Mouse (Mus musculus): ENCODE data around the gene Etv6.
A peak's percentile ranks its signal among the peaks of the same experiment; 100 is the strongest.
"Not testable (repeated sequence)": the region's sequence is repeated elsewhere in the genome, so short reads cannot be mapped to it uniquely, and the experiment has no call there.

Etv6 gene

DNA sequence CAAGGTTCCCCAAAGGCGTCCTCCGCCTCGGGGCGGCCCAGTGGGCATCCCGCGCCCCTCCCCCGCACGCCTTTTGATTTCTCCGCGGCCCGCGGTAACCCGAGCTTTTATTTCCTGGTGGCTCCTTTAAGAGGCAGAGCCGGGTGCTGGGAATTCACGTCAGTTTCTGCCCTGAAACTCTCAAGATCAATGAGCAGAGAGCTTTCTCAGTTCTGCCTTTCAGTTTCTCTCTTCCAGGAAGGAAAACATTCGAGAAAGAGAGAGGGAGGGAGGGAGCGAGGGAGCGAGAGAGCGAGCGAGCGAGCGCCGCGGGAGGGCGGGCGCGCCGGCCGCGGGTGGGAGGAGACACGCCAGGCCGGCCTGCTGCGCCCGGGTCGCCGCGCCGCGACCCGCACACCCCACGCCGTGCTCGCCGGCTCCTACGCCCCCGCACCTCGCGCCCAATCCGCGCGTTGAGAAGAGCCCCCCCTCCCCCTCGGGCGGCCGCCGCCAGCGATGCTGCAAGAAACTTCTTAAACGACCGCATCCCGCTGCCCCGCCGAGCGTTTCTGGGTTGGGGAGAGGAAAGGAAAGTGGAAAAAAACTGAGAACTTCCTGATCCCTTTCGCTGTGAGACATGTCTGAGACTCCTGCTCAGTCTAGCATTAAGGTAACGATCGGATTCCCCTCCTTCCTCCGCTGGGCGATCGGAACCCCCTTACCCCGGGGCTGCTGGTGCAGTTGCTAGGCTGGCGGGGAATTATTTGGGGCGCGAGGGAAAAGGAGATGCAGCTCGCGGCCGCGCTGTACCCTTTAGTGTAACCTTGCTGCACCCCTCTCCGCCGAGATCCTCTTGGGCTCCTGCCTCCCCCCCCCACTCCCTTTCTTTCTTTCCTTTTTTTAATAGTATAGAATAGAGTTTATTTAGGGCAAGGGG lies at the start of gene Etv6:
Gene Etv6, plus strand, starts transcription at position 211 of the 916 bp plus-strand sequence.
- DNase-seq: peak; percentile 57 to 65

DNA sequence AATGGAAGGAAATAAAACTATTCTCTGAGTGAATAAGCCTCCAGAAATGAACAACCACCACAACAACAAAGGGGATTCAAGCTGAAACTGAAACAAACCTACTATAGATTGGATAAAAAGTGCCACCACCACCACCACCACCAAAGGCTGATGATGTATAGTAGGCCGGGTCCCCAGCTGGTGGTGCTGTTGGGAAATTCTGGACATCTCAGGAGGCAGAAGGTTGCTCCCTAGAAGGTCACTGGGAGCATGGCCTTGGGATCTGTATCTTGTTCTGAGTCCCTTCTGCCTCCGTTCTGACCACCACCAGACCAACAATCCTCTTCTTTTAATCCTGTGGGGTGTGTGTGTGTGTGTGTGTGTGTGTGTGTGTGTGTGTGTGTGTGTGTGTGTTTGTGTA lies 49.3 kb upstream of the Etv6 start:
- DNase-seq: no peak

- DNase-seq: no peak
Measured at GRCm38 (mm10) chr6:133987068-133987591, 48.4 kb upstream of the Etv6 start.

GRCm38 (mm10) chr6:133988011-133988410 lies 47.5 kb upstream of the Etv6 start:
- DNase-seq: no peak

GRCm38 (mm10) chr6:133997461-133997860 lies 38.0 kb upstream of the Etv6 start:
- no peak for DNase-seq

GRCm38 (mm10) chr6:133997935-133998334 lies 37.6 kb upstream of the Etv6 start:
- DNase-seq: no peak

DNA sequence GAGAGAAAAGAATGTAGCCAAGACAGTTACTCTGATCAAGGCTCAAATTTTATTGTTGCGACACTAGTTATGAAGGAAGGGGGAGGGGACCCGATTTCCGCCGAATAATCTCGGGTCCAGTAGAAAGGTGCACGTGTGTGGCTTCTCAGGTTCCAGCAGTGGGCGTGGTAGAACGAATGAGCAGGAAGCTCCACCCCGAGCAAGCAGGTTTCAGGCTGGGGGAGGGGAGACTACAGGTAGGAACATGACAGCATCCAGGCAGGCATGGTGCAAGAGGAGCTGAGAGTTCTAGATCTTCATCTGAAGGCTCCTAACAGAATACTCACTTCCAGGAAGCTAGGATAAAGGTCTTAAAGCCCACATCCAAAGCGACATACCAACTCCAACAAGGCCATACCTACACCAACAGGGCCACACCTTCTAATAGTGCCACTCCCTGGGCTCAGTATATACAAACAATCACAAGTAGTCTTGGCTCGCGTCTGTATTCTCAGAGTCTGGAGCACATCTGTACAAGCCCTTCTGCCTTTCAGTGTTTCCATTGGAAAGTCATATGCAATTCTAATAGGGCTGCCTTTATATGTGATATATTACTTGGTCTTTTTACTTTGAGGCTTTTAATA lies 20.9 kb upstream of the Etv6 start:
- not testable (repeated sequence) for DNase-seq

- no peak for DNase-seq
Measured at GRCm38 (mm10) chr6:134018807-134019206, 16.7 kb upstream of the Etv6 start.

DNA sequence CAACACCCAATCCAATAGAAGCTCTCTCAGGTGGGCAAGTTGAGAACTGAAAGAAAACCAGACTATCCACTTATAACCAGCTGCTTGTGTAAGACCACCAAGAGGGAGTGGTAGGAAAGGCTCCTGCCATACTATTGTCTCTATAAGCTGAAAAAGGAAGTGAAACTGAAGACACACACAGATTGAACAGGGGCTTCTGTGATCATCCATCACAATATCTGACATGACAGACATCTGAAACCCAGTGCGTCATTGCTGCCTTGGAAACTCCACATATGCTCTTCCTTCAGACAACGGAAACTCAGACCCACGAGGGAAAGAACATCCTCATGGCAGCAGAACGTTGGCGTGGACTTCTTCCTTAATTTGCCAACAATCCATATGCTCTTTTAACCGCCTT lies 14.7 kb upstream of the Etv6 start:
- DNase-seq: no peak

DNA sequence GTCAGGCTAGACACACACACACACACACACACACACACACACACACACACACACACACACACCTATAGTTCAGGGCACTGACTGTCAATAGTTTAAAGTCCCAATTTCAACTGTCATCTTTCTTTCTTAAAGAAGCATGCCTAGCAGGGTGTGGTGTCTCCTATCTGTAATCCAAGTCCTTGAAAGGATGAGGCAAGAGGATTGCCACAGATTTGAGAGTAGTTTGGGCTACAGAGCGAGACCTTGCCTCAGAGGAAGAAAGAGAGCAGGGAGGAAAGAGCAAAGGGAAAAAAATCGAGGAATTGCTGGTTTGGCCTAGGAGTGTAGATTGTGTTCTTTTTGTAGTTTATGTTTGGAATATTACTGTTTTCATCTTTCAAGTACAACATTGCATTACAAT lies 9.2 kb upstream of the Etv6 start:
- no peak for DNase-seq

DNA sequence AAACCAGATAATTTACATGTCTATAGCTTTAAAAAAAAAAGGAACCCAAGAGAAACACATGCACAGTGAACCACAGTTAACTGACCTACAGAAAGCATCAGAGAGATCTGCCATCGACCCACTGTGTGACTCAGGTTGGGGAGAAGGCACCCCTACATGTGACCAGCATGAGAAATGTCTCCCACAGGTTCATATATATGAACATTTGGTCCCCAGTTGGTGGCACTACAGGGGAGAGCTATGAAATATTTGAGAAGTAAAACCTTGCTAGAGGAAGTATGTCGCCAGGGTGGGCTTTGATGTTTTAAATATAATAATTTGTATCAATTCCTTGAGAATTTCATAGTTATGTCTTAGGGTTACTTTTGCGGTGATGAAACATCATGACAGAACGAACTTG lies 8.5 kb upstream of the Etv6 start:
- no peak for DNase-seq

GRCm38 (mm10) chr6:134032451-134032850 lies 3.0 kb upstream of the Etv6 start:
- no peak for DNase-seq

- no peak for DNase-seq
Measured at GRCm38 (mm10) chr6:134034436-134034835, 1.1 kb upstream of the Etv6 start.

- DNase-seq: peak; percentile 64 to 72
Measured at GRCm38 (mm10) chr6:134034904-134035489, 503 bp upstream of the Etv6 start.

- no peak for DNase-seq
Measured at GRCm38 (mm10) chr6:134036491-134036911, 1.0 kb downstream of the Etv6 start.

- no peak for DNase-seq
Measured at GRCm38 (mm10) chr6:134036951-134037431, 1.5 kb downstream of the Etv6 start.

DNA sequence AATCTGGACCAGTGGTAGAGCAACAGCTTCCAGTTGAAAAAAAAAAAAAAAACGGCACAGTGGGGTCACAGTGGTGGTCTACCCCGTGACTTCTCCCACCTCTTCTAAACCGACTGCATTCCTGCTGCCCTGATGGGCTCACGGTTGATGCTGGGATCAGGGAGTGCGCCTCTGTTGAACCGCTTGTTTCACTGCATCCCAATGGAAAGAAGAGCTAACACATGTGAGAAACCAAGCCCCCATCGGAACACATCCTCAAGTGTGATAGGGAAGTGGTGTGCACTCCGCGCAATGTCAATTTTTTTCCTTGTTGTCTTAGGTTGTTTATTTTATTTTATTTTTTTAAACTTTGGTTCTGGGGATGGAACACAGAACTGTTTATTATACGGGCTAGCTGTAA lies 2.5 kb downstream of the Etv6 start:
- DNase-seq: no peak

GRCm38 (mm10) chr6:134038881-134039280 lies 3.4 kb downstream of the Etv6 start:
- no peak for DNase-seq

DNA sequence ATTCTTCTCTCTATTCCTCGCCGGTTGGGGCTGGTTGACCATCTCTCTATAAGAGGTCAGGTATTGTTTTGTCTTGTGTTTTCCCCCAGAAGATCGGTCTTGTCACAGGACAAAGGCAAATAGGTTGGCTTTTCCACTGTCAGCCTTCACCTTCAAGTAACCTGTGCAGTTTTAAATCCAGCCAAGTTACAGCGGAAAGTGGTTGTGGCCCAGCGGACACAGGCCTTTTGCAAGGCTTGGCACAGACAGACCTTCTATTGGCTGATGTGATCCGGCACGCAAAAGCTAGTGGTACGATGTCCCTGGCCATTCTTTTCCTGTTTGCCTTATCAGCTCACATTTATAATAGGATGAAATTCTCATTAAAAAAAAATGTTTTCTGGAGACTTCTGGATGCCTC lies 3.9 kb downstream of the Etv6 start:
- DNase-seq: no peak

- DNase-seq: no peak
Measured at GRCm38 (mm10) chr6:134040312-134040711, 4.8 kb downstream of the Etv6 start.

DNA sequence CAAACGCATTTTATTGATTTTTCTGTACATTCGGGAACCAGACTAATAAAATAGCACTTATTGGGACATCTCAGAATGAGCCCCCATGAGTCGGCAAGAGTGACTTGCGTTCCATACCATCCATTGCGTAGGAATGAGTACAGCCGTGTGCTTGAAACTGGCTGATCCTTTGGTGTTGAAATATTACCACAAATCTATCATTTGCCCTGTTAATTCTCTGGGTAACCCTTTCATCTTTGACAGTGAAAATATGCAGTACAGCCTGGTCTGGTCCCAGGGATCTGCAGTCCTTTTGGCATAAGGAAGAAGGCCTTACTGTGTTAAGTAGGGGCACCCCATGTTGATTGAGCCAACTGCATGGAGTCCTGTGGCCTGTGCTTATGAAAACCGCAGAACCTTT lies 5.8 kb downstream of the Etv6 start:
- DNase-seq: no peak

DNA sequence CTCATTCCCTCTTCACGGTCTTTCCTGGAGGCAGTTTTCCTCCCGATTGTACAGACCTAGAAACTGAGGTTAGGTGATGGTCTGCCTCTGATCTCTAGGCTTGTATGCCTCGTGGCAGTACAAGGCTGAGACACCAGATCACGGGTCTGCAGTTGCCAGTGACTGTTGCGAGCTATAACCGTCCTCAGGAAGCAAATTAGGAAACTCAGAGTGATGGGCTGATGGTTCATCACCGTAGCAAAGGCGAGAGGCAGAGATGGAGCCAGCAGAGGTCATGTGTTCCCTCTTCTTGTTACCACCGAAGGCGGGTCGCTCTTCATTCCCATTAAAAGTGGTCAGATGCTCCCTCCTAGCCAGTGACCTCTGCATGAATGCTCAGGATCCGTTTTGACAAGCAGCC lies 6.4 kb downstream of the Etv6 start:
- DNase-seq: no peak

GRCm38 (mm10) chr6:134043545-134043944 lies 8.0 kb downstream of the Etv6 start:
- no peak for DNase-seq
